Mouse (Mus musculus): Measurements from ENCODE around the gene Lnx1.

Gene Lnx1

DNA sequence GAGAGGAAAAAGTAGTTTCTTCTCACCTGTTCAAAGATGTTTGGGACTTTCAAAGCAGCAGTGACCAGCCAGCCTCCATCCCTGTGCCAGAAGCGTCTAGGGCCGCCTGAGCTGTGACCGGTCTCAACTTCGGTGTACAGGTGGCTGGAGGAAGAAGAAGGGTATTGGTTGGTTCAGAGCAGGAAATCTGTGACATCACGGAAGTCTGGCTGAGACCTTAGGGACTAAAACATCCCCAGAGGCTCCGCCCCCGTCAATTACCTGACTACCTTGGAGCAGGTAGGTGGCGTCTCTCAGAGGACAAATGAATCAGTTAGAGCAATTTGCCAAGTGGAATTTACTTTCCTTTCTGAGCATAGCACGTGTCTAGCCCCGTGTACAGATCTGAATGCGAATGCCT is at the start of gene Lnx1:
Gene Lnx1 (minus strand): TSS at position 147 of the 400 bp plus-strand sequence.
- DNase-seq (ENCODE audit: low read depth, low spot score): peak; percentile 29

DNA sequence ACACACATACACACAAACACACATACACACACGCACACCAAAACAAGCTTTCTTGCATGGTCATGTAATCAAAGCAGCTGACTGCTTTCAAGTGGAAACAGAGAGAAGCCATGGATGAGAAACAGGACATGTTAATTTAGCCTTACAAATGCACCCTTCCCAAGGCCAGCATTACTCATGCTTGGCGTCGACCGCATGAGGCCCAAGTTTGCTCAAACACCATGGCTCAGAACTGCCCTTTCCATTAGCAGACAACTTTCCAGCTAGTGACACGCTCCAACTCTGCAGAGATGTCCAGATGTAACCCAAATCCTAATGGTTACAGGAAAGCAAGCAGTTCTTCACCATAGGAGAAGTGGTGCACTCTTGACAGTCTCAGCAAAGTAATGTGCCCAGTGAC is 47.8 kb upstream of the Lnx1 start:
- DNase-seq (ENCODE audit: low read depth, low spot score): peak; percentile 78

DNA sequence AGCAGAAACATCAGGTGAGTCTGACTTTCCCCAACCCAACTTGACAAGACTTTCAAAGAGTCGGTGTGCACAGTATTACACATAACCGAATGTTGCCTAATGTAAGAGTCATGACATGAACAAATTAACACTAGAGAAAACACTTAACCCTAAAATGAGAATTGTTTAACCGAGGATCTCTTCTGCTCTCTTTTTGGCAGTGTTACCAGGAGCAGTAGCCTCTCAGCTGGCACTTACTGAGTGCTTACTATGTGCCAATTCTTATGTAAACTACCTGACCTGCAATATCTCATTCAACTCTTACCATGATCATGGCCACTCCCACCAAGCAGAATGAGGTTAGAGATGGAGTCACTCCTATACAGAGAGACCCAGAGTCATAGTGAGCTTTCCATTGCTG is 44.8 kb upstream of the Lnx1 start:
- DNase-seq (ENCODE audit: low read depth, low spot score): no peak

DNA sequence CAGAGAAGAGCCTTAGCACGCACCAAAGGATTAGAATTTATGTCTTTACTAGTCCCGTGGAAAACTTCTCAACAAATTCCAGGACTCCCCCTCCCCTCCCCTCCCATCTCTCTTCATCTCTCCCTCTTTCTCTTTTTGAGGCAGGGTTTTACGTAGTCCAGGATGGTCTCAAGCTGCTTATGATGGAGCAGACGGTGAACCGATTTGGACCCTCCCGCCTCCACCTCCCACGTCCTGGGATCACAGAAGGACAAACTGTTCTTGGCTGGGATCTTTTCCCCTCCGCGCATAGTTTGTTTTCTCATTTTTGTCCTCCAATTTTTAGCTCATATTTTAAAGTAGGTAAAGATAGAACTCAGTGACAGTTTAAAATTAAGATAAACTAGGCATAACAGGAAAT is 38.2 kb upstream of the Lnx1 start:
- DNase-seq (ENCODE audit: low read depth, low spot score): peak; percentile 32

DNA sequence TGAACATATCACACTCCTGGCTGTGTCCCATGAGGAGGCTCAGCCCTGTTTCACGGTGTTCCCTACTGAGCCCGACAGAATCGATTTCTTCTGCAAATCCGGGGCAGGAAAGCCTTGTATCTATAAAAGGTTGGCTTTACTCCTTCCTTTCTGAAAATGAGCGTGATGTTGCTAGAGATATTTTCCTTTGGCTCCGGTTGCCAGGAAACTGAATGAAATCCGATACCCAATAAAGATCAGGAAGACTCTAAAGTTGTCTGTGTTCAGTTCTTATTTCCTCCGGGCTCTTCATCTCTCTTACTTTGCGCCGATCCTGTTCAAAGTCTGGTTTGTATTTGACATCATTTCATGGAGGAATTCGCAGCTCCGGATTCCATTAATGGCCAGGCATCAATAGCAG is 36.7 kb upstream of the Lnx1 start:
- peak; percentile 26 for DNase-seq (ENCODE audit: low read depth, low spot score)

DNA sequence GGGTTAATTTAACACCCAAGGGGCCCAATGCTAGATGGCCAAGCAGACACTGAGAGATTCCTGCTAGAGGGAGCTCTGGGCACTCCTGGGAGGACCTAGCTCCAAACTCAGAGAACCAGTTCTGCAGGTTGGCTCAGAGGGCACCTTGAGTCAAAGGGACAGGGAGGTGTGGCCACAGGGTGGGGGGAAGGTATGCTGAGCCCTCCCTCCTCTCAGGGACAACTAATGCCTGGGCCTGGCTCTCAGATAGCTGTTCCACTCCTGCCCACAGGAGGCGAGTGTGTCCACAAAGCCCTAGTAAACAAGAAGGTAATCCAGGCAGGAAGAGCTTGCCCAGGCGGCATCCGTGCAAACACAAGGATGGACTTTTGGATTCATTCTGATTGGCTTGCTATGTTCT is 35.6 kb upstream of the Lnx1 start:
- no peak for DNase-seq (ENCODE audit: low read depth, low spot score)

DNA sequence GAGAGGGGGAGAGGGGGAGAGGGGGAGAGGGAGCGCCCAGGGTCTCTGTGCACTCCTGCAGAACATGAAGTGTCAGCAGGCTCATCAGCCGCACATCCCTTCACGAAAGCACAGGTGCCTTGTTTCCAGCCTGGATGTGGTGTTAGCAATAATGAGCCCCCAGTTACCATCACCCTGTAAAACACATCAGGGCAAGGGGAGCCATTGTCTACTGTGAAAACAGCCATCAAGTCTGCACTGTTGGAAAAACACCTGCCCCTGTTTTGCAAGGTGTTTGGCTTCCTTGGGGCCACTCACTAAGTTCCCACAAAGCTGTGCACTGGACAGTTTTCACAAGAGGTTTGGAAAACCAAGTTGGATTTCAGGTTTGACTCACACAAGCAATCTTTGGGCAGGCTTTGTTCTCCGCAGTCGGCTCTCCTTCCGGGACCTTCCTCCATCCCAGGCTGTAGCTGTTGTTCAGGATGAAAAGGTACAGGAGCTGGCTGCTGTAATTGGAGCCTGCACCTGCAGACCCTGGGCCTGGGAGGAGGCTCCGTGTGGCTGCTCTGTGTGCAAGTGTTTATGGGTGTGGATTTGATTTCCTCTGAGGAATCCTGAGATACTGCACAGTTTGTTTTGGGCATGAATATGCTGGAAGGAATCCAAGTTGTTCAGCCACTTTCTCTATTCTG is 31.3 kb upstream of the Lnx1 start:
- DNase-seq (ENCODE audit: low read depth, low spot score): no peak

DNA sequence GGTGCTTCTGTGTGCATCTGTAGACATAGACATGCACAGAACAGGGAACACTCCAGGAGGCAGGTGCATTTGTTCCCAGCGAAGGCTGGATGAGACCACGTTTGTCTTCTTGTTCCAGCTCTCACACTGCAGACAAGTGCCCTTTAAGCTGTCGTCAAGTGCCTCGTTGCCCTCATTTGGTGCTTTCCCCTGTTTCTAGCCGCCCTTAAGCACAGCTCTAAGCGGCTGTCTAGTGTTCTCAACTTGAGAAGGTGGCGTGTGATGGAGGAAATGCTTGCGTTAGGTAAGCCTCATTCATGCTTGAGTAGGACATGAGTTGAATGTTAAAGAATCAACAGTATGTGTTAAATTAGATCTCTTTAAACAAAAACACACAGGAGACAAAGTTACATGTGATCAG is 29.9 kb upstream of the Lnx1 start:
- DNase-seq (ENCODE audit: low read depth, low spot score): no peak

DNA sequence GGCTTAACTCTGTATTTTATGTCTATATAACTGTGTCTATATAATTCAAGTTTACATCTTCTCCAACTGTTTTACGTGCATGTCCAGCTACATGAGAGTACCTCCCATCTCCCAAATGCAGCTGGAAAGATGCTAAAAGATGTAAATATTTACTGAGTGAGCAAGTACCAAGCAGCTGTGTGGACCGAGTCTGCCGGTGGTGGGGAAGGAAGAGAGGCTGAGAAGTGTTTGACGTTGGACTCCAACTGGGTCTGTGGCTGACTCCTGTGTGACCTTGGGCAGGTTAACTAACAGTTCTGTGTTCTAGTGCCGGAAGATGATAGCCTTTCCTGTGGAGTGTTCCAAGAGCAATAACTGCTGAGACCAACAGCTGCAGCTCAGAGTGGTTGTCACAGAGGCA is 27.9 kb upstream of the Lnx1 start:
- DNase-seq (ENCODE audit: low read depth, low spot score): no peak

DNA sequence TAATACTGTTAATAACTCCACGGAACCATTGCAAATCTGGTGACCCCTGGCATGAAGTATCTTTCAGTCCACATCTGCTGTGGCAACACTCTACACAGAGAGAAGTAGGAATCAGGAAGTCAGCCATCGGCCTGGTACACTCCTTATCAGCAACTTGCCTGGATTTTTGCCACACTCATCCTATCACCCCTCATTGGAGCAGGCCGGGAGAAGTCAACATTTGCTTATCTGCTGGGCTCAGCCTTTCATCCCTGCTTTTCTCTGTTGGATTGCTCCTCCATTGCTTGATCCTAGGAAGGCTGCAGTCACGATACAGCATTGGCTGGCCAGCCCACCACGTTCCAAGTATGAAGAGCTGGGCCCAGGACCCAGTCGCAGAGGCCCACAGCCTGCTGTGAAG is 26.9 kb upstream of the Lnx1 start:
- DNase-seq (ENCODE audit: low read depth, low spot score): no peak

DNA sequence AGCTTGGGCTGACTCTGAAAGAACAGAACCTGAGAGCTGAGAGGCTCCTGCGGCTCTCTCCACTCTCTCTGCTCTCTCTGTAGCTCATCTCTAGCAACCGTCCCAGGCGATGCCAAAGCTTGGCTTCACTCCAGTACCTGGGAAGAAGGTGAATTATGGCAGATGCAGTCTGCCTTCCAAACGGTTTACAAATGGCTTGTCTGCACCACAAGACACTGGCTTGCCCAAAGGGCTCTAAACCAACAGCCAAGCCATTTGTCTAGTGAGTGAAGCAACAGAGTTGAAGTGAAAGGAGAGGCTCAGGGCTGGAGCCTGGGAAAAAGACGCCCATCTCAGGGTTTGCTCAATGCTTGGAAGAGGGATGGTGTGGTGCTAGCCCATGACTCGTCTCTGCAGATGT is 25.5 kb upstream of the Lnx1 start:
- no peak for DNase-seq (ENCODE audit: low read depth, low spot score)

DNA sequence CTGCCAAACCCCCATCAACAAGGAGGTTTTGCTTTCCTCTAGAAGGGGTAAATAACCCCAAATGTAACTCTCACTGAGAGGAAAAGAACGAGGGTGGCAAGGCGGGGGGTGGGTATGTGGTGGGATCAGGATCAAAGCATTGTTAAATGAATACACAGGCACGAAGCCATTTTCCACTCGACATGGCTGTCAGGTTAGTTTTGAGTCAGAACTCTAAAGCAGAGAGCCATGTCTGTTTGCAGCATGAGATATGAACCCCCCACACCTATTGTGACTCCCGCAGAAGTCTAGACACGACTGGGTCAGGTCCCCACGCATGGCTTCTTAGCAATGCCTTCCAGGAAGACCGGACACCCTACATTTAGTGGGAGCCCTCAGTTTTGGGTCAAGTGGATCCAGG is 24.6 kb upstream of the Lnx1 start:
- DNase-seq (ENCODE audit: low read depth, low spot score): no peak

DNA sequence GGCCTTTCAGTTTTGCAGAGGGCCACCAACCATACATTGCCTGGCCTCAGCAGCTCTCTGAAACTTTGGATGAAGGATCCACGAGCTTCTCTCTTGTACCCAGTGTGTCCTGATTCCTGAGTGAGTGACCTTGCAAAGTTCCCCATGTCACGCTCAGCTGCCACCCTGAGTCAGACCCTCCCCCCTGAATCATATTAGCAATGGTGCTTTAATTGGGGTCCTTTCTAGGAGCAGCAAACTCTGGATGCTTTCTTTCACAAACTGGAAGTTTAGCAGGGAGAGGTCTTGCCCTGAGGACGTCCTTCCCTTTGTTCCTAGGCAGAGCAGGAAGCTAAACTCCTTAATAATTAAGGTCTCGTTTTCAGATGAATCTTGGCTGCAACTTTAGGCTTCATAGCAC is 22.8 kb upstream of the Lnx1 start:
- DNase-seq (ENCODE audit: low read depth, low spot score): no peak

DNA sequence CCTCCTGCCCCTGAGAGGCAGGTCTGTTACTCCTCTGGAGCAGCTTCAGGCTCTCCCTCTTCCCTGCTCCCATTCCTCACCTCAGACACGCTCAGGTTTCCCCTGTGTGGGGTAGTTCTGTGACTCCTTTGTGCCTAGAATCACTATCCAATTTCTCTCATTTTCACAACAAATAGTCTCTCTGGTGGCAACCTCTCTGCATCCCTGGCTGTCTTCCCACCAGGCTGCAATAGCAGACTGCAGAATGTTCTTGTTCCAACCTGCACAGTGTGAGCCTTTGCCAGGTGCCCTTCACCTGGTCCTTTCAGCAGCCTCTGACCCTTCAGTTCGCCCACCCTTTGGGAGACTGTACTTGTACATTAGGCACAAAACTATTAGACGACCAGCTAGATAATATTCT is 19.1 kb upstream of the Lnx1 start:
- no peak for DNase-seq (ENCODE audit: low read depth, low spot score)

DNA sequence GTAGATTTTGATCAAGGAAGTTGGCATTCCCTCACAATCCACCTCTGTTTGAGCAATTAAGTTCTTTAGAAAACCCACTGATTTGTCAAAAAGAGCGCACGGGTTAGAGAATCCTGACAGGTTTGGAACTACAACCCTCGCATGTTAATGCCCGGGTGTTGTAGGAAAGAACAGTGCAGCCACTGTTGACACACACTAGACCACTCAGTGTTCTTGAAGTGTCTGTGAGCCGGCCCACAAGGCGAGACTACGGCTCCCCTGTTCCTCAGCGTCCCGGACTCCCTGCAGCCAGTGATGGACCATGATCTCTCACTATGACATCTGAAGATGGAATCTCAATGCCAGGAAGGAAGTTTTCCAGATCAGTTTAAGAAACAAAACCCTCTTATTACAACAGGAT is 17.9 kb upstream of the Lnx1 start:
- no peak for DNase-seq (ENCODE audit: low read depth, low spot score)

DNA sequence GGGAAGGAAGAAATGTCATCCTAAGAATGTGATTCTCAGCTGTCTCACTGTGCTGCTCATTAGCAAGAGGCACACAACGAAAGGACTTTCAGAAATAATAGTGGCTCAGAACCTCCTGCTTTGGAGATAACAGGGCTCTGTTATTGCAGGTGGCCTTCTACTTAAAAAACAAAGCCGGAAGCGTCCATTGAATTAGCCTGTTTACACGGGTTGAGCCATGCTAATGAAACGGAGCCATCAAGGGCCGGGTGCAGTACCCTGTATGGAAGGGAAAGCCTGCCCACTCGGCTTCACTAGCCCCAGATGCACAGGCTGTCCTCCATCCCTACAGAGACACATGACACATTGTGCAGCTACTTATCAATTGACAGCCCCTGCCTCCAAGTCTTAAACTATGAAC is 13.5 kb upstream of the Lnx1 start:
- DNase-seq (ENCODE audit: low read depth, low spot score): no peak

DNA sequence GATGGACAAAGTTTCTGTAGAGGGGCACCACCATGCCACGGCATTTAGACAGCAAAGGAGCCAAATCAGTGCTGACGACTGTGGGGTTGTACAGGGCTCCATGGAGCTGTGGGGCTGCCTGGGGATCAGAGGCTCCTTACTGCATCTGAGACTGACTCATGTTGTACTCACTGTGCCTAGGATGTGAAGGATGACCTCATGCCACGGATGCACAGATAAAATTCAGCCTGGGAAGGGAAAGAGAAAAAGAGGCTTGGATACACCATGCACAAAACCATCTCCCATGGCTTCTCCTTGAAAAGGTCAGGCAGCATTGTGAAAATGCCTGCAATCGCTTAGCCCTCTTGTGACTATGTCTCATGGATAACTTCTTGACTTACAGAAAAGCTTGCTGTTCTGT is 10.1 kb upstream of the Lnx1 start:
- DNase-seq (ENCODE audit: low read depth, low spot score): no peak

DNA sequence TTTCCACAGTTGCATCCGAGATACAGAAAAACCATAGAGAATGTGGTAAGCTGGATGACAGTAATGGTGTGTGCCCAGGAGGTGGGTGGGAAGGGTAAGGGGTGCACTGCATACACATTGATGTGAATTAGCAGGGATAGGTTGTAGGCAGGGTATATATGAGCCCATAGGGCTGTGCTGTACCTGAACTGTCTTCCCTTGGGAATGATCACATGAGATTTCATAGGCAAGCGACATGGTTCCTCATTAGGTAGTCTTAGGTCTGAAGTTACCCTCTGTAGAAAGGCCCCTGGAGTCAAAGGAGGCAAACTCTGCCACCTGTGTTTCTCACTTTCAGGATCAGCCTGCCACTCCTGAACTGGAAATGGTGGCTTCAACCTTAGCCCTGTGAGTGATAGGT is 9.3 kb upstream of the Lnx1 start:
- no peak for DNase-seq (ENCODE audit: low read depth, low spot score)

DNA sequence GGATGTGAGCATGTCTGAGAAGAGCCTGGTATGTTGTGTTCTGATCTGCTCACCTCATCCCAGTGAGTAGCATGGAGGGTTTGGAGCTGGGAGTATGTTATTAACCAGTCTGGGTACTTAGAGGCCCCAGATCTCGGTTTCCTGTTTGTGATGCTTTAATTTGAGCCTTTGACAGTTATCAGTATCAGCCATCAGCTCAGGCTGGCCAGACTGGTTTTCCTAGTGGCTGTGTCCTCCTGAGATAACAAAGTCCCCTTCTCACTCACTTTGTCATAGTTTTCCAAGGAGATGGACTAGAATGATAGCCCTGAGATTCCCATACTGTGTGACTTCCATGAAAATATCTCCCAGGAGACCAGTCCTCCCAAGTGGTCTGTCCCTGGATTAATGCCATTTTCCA is 8.3 kb upstream of the Lnx1 start:
- no peak for DNase-seq (ENCODE audit: low read depth, low spot score)

DNA sequence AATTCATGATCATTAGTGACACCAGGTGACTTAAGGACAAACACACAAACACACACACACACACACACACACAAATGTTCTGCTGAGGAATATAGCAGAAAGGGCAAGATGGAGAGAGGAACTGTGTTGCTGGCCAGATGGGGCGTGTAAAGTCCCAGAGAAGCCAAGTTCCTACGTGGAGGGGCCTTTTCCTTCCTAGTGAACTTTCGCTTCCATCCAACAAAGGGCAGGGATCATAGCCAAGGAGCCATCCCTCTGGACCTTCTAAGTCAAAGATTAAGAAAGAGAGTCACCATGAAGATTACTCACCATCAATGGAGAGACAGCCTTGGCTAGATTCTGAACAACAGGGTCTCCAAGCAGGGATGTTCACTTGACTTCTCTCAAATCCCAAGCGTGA is 7.5 kb upstream of the Lnx1 start:
- DNase-seq (ENCODE audit: low read depth, low spot score): peak; percentile 27

DNA sequence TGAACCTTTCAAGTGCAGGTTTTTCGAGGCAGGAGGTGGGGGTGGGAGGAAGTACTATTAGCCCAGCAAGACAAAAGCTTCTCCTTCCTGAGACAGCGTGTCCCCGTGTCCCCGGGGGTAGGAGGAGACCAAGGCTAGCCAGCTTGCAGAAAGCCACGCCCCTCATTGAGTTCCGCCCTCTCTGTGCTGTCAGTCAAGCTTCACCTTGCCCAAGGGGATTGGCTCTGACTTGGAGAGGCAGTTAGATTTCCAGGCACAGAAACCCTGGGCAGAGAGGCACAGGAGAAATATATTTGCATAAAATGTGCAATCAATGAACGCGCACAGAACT is 1.7 kb upstream of the Lnx1 start:
- peak; percentile 52 for DNase-seq (ENCODE audit: low read depth, low spot score)

DNA sequence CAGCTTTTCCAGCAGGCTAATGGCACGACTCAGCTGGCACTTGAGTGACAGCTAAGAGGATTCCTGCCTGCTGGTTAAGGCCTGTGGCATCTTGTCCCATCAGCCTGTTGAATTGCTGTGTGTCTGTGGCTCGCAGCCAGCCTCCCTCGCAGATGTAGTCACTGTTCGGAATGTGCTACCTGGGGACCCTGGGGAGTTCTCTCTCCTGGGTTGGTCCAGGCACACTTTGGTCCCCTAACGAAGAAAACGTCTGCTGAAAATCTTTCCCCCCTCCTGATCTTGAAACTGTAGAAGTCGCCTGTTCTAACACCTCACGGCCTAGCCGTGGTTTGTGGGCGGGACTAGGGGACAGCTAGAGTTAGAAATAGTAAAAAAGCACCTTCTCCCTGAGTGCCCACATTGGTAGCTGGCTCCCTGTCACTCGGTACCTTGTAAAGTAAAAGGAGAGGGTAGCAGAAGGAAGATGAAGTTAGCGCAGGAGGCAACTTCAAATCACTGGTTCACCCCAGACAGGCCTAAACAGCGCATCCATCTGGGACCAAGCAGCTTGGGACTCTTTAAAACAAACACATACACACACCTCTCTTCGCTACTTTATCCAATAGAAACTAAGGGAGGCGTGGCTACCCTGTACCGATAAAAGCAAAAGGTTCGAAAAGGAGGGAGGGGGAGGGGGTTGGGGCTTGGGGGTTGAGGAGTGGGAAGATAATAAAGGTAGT is 1.2 kb upstream of the Lnx1 start:
- DNase-seq (ENCODE audit: low read depth, low spot score): no peak

DNA sequence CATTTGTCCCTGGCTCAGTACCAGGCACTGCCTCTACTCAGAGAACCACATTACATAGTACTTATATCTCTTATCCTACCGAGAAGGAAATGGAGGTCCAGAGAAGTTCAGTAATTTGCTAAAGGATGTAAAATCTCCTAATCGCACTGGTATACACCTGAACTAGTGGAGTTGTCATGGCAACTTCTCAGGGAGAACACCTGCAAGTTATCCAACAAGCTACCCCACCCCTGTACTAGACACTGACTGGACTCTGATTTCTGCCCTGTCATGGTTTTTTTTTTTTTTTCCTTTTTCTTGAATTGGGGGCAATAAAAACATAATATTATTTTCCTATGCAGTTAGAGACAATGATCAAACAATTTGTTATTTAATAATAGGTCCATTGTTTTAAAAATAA is 1.8 kb downstream of the Lnx1 start:
- no peak for DNase-seq (ENCODE audit: low read depth, low spot score)

DNA sequence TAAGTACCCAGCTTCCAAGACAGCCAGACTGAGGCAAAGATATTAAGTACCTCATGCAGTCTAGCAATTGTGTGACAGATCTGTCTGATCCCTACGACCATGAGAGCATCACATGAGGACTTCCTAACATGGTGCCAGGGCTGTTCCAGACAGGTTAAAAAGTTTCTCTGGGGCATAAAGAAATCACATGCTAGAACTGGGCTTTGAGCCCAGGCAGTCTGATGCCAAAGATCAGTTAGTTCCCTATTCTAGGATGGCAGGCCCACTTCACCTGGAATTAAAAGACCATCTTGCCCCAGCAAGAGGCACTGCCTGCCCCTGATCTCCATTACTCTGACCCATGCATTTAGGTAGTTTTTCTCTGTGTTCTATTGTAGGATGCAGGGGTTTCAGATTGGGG is 3.0 kb downstream of the Lnx1 start:
- no peak for DNase-seq (ENCODE audit: low read depth, low spot score)
